ENCODE assay signal across 8 mouse cellular contexts in genomic region chr14:47373728-47374678, GRCm38 (mm10). TPM values are rescaled to one million over a fixed set of nuclear protein-coding genes. Genes with fewer than 3 reads are reported as not detected.
DNase-seq lines count a peak whose midpoint lies in the region; ATAC-seq and TF ChIP-seq lines count a peak whose summit lies in the region.

No protein-coding gene starts in this region.

- peak overlapping the region; percentile 90 for H3K4me3 ChIP-seq in C2C12 (ENCODE audit: insufficient read depth, poor library complexity, severe bottlenecking)
- H3K4me3 ChIP-seq in forebrain, embryonic 10.5 days = peak overlapping the region; percentile 46
- peak overlapping the region; percentile 39 for H3K4me3 ChIP-seq in stomach, embryonic 16.5 days (replicated peaks; ENCODE audit: low read length)

- intact Hi-C loops in heart, postnatal 25 days (cut with DNase I) = no loop called here

- TF ChIP-seq CTCF in C2C12 (IDR thresholded peaks at IDR 0.05; ENCODE audit: control insufficient read depth, insufficient read depth, insufficient read length) = no peak
- TF ChIP-seq CTCF in Patski (IDR thresholded peaks at IDR 0.05) = no peak

- peaks cover 56% of the 10 kb centered on the region for H3K79me2 ChIP-seq in C2C12 (ENCODE audit: control insufficient read depth, insufficient read depth)

- peaks cover 42% of the 10 kb centered on the region for H3K79me3 ChIP-seq in C2C12 (ENCODE audit: low read depth)

- no peaks in the 10 kb centered on the region for H3K9me3 ChIP-seq in forebrain, embryonic 10.5 days
- H3K9me3 ChIP-seq in stomach, embryonic 16.5 days (replicated peaks; ENCODE audit: control insufficient read depth, low read length) = no peaks in the 10 kb centered on the region

- CTCF ChIA-PET in Patski (lab: Charles Lee) = interaction anchor here (1.6 to 5.5 kb wide), 2 partner anchors 38 to 39 kb away, joined by 7 to 26 read pairs; no protein-coding TSS in a partner anchor

- H3K4me1 ChIP-seq in forebrain, embryonic 10.5 days = peaks cover 10% of the 10 kb centered on the region
- H3K4me1 ChIP-seq in stomach, embryonic 16.5 days (ENCODE audit: control insufficient read depth, insufficient read depth, low read length) = peaks cover 16% of the 10 kb centered on the region

- no peak for DNase-seq in Patski (ENCODE audit: low read depth, low spot score)
- DNase-seq in forebrain, embryonic 10.5 days (ENCODE audit: extremely low spot score, low spot score) = no peak
- peak; percentile 21 for DNase-seq in heart, postnatal 25 days (ENCODE audit: low spot score)
- DNase-seq in kidney, postnatal 4 days = peak; percentile 52 to 70
- DNase-seq in layer of hippocampus, postnatal 25 days (ENCODE audit: extremely low spot score in 1 of 2, low spot score in 1 of 2) = no peak

- H3K4me2 ChIP-seq in stomach, embryonic 16.5 days (ENCODE audit: low read depth, low read length) = peak overlapping the region; percentile 52

- peaks cover 20% of the 10 kb centered on the region for H3K36me3 ChIP-seq in C2C12 (ENCODE audit: control insufficient read depth, insufficient read depth)
- no peaks in the 10 kb centered on the region for H3K36me3 ChIP-seq in forebrain, embryonic 10.5 days (replicated peaks)
- H3K36me3 ChIP-seq in stomach, embryonic 16.5 days (ENCODE audit: control insufficient read depth, insufficient read depth, low read length) = no peaks in the 10 kb centered on the region

- POLR2A ChIA-PET in Patski (lab: Charles Lee) = interaction anchor here (0.6 kb wide), 1 partner anchor 96 kb away, joined by 3 read pairs; no protein-coding TSS in a partner anchor

- no peak overlapping the region for H3K27ac ChIP-seq in forebrain, embryonic 10.5 days
- peak overlapping the region; percentile 33; the same call in 1 of the 2 replicates for H3K27ac ChIP-seq in stomach, embryonic 16.5 days (ENCODE audit: low read length)

- WGBS in forebrain, embryonic 10.5 days = 16% methylated on average over 49 of the region's 49 CpGs
- WGBS in stomach, embryonic 16.5 days = 15% methylated on average over 43 of the region's 49 CpGs

- peak overlapping the region; percentile 60 for H3K9ac ChIP-seq in stomach, embryonic 16.5 days (ENCODE audit: low read length)

- H3K27me3 ChIP-seq in C2C12 (ENCODE audit: control insufficient read depth, insufficient read depth, insufficient read length) (no peaks in the 10 kb centered on the region), Patski (no peaks in the 10 kb centered on the region)
- H3K27me3 ChIP-seq in forebrain, embryonic 10.5 days (ENCODE audit: poor library complexity, severe bottlenecking) = peaks cover 42% of the 10 kb centered on the region
- peaks cover 11% of the 10 kb centered on the region for H3K27me3 ChIP-seq in stomach, embryonic 16.5 days (ENCODE audit: control insufficient read depth, insufficient read depth, low read length)

- H3ac ChIP-seq in C2C12 (ENCODE audit: control insufficient read depth, insufficient read length, low read depth) = peak overlapping the region; percentile 80

- in situ Hi-C loops in Patski (cut with MboI; ENCODE audit: low pct_unique_long_range_greater_than_20kb) = no loop called here

- ATAC-seq in Patski = peak; percentile 45
- peak; percentile 91 for ATAC-seq in megakaryocyte-erythroid progenitor cell, adult 5-6 weeks (replicated peaks; ENCODE audit: low FRiP score, low TSS enrichment, poor library complexity, severe bottlenecking)
- ATAC-seq in stomach, embryonic 16.5 days (ENCODE audit: insufficient read depth, low FRiP score) = peak; percentile 80

TF ChIP-seq in C2C12, 6 proteins besides CTCF, POLR2A, EP300 and RAD21:
- TF ChIP-seq FOSL1 (IDR thresholded peaks at IDR 0.05; ENCODE audit: insufficient read depth, low read length, poor library complexity, severe bottlenecking) (peak; percentile 73), MYOD1 (IDR thresholded peaks at IDR 0.05; ENCODE audit: control insufficient read depth, insufficient read length, low read depth) (no peak), MYOG (IDR thresholded peaks at IDR 0.05; ENCODE audit: control insufficient read depth, extremely low read depth, insufficient read length) (no peak), MAX (IDR thresholded peaks at IDR 0.05) (no peak), CEBPB (IDR thresholded peaks at IDR 0.05; ENCODE audit: low read depth) (peak; percentile 99), USF1 (IDR thresholded peaks at IDR 0.05; ENCODE audit: low read depth) (no peak)

RNA-seq across cellular contexts. Expression of gene Lgals3, which starts 6.5 kb away (rescaled TPM):
- polyA plus RNA-seq in C2C12 (2012; fragmentation: generic; extraction: Trizol) (1,338 TPM), Patski (2021) (453 TPM)
- 0.20 and 0.29 TPM in 2 replicates for polyA plus RNA-seq in forebrain, embryonic 10.5 days (2016; fragmentation: Nextera tagmentation; extraction: Ambion mirVana)
- total RNA-seq in heart, postnatal 25 days (2021) = 1 to 10 TPM; 3.5 to 4.0 TPM
- total RNA-seq in megakaryocyte-erythroid progenitor cell, adult 5-6 weeks (2014; fragmentation: Nextera tagmentation) = 0.92 and 5.8 TPM in 2 replicates
- total RNA-seq in megakaryocyte-erythroid progenitor cell, adult 5-6 weeks (2017) = not detected in 2 replicates
- 95.3 and 132 TPM in 2 replicates for polyA plus RNA-seq in stomach, embryonic 16.5 days (2015; fragmentation: Nextera tagmentation; extraction: Ambion mirVana)
- total RNA-seq in layer of hippocampus, postnatal 25 days (2021) = 1 to 10 TPM in 1 of 2 experiments, under 1 TPM in 1; 0.91 to 1.3 TPM

RNA-seq across cellular contexts. Expression of gene Dlgap5, which starts 44.2 kb away (rescaled TPM):
- polyA plus RNA-seq in C2C12 (2012; fragmentation: generic; extraction: Trizol) (34.2 TPM), Patski (2021) (38.3 TPM)
- polyA plus RNA-seq in forebrain, embryonic 10.5 days (2016; fragmentation: Nextera tagmentation; extraction: Ambion mirVana) = 86.4 and 88.0 TPM in 2 replicates
- total RNA-seq in heart, postnatal 25 days (2021) = 1 to 10 TPM in 1 of 2 experiments, under 1 TPM in 1; 0.57 to 1.1 TPM
- 44.5 and 50.6 TPM in 2 replicates for total RNA-seq in megakaryocyte-erythroid progenitor cell, adult 5-6 weeks (2014; fragmentation: Nextera tagmentation)
- 60.7 and 70.5 TPM in 2 replicates for total RNA-seq in megakaryocyte-erythroid progenitor cell, adult 5-6 weeks (2017)
- polyA plus RNA-seq in stomach, embryonic 16.5 days (2015; fragmentation: Nextera tagmentation; extraction: Ambion mirVana) = 30.7 and 37.0 TPM in 2 replicates
- total RNA-seq in layer of hippocampus, postnatal 25 days (2021) = under 1 TPM; 0.34 to 0.61 TPM

Comparison
In these comparisons a context has a peak if more than half of its experiments do, and no peak if none do; other contexts are left out.
1. H3K4me3 ChIP-seq: peak in every context shown above with its lines; median percentile 90 in C2C12; 46 in forebrain, embryonic 10.5 days; 39 in stomach, embryonic 16.5 days.
2. DNase-seq: peak in heart, postnatal 25 days (single experiment) and kidney, postnatal 4 days (2 of 2); none in Patski (single experiment), forebrain, embryonic 10.5 days (single experiment) and layer of hippocampus, postnatal 25 days (0 of 2).
3. RNA of gene Lgals3, which starts 6.5 kb away (polyA plus RNA-seq): 1,338 TPM in C2C12 (single experiment), 453 TPM in Patski (single experiment) and 95.3 to 132 TPM in stomach, embryonic 16.5 days; 0.20 to 0.29 TPM in forebrain, embryonic 10.5 days; every median in the first group is over 10 times any median in the second.
4. Peak in every context shown above with its lines, with median percentiles within 50 percentile points of each other: ATAC-seq.